Mouse (Mus musculus): ENCODE results near the gene Dtnbp1.

The Dtnbp1 gene

DNA sequence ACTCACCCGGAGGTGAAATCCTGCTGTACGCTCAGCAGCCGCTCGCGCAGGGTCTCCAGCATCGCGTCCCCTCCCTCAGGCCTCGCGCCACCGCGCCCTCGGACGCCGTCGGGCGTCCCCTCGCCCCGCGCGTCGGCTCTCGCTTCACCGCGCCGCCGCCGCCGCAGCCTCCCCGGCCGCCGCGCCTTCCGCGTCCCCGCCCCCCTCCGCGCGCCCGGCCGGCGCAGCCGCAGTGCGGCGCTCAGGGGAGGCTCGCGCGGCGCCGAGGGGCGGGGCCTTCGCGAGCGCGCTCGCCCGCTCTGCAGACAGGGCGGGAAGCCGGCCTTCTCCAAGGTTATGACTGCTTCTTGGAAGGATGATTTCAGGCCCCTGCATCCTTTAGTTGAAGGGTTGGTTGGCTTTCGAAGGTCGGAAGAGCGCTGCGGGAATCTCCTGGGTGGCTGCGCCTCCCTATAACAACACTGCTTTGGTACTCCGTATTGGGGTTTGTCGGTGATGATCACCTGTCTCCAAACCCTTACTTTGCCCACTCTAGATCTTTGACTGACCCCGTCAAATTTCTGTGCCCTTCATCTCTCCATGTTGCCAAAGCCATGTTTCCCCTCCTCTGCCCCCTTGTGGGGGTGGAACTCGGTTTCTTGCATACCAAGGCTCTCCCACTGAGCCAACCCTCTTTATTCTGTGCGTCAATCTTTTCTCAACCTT, at the start of gene Dtnbp1:
Gene Dtnbp1 (minus strand): TSS at position 237 of the 705 bp plus-strand sequence.
- peak; percentile 75 for DNase-seq

DNA sequence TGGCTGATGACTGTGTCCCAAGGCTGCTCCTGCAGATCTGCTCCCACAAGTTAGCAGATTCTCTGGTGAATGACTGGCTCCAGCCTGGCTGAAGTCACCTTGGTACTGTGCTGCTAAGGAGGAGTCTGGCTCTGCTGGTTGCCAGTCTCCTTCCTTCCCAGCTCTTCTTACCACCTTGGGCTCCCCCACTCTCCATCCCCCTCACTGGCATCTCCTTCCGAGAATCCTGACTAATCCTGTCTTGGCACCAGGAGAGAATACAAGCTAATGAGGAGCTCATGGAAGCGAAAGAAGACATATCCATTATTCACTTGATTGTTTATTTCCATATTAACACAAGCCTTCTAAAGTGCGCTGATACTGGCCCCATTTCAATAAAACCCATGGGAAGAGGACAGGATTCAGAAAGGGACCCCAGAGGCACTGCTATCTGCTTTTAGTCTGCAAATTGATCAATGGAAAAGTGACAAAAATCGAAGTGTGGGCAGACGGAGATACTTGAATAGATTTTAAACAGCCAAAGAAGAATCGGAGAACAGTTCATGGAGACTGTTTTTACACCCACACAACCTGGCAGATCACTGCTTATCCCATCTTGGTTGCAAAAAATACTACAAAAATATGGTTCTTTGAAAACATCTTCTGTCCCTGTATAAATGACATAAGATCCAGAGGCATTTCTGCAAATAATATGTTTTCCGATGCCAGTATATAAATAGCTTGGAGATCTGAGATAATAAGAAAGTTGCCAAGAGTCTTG, 47.5 kb upstream of the Dtnbp1 start:
- DNase-seq: peak; percentile 29

DNA sequence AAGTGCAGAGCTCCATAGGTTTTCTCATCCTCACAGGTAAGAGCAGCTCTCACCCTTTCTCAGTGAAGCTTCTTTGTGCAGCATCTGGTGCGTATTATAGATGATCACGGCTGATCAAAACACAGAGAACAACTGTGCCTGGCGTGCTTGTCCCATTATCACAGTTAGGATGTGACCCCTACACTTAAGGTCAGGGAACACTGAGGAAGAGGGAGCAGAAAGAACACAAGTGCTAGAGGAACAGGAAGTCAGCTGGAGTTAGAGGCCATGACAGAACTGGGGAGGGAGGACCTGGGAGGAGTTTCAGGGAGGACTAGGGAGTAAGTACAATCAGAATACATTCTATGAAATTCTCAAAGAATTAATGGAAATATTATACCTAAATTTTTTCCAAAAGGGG, 41.5 kb upstream of the Dtnbp1 start:
- DNase-seq: no peak

DNA sequence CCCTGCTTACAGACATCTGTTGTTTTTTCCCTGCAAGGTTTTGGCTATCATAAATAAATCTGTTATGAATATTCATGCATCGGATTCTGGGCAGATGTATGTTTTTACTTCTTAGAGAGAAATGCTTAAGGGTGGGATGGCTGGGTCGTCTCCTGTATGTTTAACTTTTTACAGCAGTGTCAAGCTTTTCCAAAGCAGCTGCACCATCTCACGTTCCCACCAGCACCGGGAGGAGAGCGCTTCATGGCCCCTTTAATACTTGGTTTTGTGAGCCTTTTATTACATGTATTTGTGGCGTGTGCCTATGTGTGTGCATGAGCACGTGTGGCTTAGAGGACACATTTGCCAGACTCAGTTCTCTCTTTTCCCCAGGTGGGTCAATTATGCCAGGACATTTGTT, 38.8 kb upstream of the Dtnbp1 start:
- no peak for DNase-seq

DNA sequence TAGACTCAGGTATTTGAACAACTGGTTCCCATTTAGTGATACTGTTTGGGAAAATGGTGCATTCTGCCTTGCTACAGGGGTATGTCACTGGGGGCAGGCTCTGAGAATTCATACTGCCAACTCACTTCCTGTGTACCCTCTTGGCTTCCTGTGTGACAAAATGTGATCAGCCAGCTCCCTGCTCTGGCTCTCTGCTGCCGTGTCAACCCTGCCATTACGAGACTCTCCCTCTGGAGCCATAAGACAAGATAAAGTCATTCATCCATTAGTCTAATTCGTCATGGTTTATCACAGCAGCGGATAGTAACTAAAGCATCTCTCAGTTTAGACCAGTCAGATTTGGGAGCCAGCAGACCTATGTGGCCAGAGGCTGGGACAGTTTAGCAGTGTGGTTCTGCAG, 38.2 kb upstream of the Dtnbp1 start:
- DNase-seq: no peak

DNA sequence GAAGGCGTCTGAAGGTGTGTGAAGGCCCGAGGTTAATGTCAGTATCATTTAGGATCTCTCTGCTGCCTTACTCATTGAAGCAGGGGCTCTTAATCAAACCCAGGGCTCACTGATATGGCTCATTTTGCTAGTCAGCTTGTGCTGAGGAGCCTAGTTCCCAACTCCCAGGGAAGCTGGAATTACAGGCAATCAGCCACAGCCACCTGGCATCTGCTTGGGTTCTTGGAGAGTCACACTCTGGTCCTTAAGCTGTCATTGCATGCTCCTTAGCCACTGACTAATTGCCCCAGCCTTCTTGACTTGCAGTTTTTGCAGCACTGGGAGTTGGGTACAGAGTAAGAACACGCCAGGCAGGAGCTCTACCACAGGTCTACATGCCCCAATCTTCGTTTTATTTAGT, 34.5 kb upstream of the Dtnbp1 start:
- no peak for DNase-seq

DNA sequence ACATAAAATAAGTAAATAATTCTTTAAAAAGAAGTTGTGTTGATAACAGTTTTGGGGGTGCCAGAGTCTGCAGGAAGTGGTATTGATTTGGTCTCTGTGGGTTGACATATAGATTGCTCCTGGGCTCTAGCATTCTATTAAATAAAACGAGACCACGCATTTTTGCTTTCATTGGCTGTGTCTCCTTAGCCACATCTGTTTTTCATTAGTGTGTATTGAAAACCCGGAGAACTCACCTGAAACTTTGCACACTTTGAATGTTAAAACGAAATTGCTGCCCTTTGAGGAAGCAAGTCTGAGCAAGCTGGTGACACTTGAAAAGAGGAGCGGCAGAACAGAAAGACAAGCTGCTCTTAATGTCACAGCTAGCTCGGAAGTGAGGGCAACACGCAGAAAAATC, 32.8 kb upstream of the Dtnbp1 start:
- no peak for DNase-seq

DNA sequence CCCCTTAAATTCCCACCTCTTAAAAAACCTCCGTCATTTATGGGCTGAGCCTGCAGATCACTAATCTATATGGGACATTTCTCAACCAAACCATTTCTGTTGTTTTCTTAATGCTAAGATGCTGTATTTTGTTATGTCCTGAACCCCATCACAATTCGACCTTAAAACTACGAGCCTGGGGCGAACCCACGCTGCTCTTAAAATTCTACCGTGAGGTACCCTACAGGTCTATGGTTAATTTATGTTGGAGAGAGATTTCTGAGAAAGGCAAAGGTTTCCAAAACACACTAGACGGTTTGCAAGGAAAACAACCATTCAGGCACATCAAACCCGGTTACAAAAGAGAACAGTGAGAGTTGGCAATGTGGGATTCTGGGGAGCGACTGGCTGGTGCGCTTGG, 31.4 kb upstream of the Dtnbp1 start:
- DNase-seq: no peak

DNA sequence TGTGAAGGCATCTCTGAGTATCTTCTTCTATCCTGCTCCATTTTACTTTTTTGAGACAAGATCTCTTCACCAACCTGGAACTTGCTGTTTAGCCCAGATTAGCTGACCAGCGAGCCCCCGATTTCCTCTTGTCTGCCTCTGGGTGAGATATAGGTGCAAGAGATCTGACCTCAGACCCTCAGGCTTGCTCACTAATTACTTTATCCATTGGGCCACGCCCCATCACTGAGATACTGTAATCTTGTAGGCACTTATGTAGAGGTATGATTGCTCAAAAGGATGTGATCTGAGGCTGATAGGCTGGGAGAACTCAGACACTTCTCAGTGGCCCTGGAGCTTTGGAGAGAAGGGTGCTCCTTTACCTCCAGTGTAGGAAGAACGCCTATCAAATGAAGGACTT, 30.5 kb upstream of the Dtnbp1 start:
- DNase-seq: no peak

DNA sequence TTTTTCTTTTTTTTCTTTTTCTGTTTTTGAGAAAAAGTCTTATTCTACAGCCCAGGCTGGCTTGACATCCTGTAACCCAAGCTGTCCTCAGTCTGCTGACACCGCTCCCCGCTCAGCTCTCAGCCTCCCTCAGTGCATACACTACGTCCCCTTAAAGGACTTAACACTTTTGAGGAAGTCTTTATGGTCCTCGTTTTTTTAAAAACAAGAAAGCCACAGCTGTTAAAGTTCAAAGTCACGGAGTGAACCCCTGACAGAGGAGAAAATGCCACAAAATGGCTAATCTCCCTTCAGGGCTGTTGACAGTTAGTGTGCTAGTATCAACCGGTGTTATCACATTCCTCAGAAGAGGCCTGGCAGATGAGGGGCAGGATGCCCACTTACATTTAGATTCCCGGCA, 29.8 kb upstream of the Dtnbp1 start:
- no peak for DNase-seq

DNA sequence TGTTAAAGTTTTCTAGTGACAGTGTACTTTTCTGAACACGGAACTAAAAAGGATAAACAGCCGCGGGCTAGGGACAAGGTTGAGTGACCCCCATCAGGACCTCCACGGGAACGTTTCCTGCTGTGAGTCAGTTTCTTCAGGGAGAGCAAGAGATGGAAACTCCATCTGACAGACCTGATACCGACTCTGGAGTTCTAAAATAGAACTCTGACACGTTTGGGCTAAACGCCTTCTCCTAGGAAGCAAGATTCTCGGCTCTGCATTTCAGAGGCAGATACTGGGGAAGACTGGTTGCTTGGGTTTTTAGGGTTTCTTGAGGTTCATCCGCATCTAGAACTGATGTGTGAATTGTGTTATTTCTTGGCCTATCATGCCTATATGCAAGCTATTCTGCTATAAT, 29.4 kb upstream of the Dtnbp1 start:
- DNase-seq: no peak

DNA sequence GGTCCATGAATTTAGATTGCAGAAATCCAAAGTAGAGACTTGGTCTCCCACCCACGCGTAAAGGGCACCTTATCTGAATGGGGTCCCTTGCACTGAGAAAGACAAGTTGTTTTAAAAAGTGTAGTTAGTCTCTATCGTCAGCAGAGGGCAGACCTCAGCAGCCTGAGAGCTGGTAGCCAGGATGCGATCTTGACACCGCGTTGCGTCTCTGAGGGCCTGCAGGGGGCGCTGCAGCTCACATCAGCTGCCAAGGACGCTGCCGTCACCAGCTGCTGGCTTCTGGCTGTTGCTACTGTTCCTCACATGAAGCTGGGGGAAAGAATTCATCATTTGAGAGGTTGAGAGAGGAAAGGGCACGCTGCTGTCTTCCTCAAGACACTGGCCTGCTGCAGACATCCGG, 28.9 kb upstream of the Dtnbp1 start:
- DNase-seq: peak; percentile 92

DNA sequence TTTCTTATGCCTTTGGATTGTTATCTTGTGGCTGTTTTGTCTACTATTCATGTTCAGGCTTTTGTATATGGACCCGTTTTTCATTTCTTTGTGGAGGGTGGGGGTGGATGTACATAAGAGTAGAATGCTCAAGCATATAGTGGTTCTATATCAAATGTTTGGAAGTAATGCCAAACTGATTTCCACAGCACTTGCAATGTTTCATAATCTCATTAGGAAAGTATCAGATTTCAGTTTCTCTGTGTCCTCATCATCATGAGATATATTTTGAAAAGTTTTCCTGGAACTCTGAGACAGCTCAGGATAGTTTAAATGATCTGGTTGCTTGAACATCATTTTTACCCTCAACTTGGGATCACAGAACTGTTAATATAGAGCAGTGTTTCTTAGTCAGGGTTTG, 27.8 kb upstream of the Dtnbp1 start:
- DNase-seq: no peak

DNA sequence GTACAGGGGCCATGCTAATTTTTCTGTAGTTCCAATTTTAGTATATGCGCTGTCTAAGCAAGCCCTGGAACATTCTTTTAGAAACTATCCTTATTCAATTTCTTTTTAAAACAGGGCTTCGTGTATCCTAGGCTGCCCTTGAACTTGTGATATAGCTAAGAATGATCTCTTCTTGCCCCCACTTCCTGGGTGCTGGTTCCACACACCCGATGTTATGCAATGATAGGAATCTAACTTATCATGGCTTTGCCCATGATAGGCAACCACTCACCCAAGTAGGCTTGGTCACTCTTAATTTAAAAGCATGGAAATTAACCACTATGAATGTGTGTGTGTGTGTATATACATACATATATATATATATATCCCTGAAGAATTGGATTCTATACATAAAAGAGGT, 24.3 kb upstream of the Dtnbp1 start:
- DNase-seq: no peak

DNA sequence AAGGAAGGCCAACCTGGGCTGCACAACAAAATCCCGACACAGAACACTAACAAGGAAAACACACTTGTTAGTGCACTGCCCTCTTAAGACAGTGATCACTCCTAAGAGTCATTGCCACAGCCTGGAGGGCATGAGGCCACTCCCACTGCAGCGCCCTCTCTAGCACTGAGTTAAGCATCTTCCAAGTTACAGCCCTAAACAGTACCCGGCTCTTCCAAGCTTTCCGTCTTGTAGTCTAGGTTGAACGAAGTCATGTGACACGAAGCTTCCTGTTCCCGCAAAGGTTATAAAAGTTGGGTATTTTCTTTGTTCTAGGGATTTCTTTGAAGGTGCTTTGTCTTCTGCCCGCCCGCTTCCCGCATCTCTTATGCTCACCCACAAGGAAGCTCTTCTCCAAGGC, 22.9 kb upstream of the Dtnbp1 start:
- no peak for DNase-seq

DNA sequence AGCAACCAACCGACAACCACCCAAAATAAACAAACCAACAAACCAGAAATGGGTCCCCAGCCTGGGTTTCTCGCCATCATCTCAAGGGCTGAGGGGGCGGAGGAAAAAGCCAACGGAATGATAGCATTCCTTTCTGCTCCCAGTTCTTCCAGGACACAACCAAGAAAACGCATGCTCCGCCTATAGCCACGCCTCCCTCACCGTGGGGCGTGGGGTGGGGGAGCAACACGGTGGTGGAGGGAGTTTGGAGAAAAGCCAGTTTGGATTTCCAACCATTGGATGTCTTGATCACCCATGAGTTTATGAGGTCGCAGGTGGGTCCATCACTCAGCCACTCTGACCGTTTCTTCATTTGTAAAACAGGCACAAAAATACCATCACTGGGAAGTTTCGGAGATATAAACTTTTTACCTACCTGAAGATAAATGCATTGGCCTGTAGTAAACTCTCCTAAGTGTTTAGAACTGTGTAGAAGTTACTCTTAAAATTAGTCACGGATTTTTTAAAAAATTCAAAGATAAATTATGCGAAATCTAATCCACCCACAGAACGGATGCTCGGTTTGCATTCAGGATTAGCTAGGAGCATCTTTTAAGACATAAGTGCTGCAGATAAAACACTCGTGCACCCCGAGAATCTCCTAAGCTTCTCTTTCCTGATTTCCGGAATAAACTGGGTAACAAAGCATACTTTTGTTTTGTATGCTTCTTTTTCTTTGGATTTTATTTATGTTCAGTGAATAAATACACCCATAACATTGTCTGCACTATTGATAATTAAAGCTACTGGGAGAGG, 21.6 kb upstream of the Dtnbp1 start:
- no peak for DNase-seq

DNA sequence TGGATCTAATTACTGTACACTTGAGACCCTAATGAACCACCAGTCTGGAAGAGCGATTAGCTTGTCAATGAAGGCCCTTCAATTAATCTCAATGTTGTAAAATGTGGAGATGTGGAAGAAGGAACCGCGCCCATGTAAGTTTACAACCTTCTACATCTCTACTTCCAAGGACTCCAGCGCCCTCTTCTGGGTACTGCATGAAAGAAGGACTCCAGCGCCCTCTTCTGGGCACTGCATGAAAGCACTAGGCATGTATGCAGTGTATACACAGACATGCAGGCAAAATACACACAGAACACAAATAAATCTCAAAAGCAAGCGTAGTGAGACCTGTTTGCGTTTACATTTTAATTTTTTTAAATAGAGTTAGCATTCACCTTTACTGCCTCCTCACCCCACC, 6.2 kb upstream of the Dtnbp1 start:
- peak; percentile 40 for DNase-seq

DNA sequence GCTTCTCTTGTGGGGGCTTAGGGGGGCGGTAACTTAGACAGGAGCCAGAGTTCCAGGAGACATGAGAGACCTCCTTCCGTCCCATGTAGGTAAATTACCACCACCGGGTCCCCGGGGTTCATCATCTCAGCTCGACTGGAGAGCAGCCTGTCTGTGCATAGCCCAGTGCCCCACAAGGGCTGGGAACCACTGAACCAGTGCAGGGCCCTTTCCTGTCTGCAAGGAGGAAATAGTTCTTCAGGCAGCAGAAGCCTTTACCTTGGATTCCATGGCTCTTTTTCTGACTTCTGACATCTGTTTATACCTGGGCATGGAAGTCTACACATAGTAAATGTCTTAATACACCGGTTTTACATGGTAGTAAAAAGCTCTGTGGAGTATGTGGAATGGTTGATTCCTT, 5.8 kb upstream of the Dtnbp1 start:
- no peak for DNase-seq

DNA sequence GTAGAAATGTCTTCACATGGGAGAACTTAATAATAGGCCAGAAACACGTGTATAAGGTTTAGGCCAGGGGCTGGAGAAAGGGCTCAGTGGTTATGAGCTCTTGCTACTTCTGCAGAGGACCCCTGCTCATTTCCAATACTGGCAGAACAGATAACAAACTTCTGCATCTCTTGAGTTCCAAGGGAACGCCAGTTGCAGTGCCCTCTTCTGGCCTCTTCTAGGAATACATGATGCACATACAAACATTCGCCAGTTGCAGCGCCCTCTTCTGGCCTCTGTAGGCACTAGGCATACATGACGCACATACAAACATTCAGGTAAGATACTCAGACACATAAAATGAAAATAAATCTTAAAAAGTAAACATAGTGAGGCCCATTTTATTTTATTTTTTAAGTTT, 4.5 kb upstream of the Dtnbp1 start:
- DNase-seq: no peak

DNA sequence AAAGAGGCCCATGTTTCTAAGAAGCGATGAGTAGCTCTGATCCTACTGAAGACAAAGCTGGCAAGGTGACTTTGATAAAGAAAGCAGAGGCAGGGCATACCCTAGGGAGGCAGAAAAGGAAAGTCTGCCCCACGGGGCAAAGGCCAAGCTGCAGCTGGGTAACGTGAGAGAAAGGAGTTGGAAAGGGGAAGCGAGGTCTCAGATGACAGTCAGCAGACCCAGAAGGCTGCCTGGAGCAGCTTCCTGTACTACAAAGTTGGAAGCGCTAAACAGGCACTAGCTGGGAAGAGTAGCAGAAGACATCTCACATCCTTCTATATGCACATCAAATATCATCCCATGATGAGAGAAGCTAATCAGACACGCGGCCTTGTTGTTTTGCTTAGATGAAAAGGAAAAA, 3.9 kb upstream of the Dtnbp1 start:
- no peak for DNase-seq

DNA sequence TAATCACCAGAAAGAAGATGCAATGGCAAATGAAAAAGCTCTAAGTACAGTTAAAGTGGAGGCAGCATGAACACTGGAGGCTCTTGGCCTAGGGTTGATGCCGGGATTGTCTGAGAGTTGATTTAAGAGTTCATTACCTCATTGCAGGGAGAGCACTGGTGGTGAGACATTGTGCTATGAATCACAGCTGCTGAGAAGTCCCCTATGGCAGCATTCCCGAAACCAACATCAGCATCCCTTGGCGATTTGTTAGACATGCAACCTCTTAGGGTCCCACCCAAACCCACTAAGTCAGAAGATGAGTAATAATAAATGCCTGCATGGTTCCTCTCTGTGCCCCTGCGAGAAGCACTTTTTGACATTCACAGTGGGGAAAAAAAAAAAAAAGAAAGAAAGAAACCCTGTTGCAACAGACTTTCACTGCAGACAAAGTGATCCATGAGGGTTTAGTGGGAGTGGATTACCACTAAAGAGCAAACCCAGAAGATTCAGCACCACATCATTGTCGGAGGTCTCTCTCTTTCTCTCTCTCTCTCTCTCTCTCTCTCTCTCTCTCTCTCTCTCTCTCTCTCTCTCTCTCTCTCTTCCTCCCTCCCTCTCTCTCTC, 3.1 kb upstream of the Dtnbp1 start:
- no peak for DNase-seq

DNA sequence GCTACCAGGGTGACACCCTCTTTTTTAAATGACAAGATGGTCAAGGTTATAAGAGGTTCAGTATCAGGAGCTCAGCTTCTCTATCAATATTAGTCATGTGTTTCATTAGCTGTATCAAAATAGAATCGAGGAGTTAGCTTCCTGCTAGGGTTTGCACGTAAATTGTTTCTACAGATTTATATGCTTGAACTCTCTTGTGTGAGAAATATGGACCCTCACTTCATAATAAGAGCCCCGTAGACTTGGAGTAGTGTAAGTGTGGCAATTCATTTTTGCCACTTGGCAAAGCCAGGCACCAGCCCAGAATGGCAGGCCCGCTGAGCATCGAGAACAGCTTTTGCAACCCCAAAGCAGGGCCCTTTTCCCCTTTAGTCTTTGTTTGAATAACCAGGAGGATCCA, 1.1 kb upstream of the Dtnbp1 start:
- DNase-seq: no peak

DNA sequence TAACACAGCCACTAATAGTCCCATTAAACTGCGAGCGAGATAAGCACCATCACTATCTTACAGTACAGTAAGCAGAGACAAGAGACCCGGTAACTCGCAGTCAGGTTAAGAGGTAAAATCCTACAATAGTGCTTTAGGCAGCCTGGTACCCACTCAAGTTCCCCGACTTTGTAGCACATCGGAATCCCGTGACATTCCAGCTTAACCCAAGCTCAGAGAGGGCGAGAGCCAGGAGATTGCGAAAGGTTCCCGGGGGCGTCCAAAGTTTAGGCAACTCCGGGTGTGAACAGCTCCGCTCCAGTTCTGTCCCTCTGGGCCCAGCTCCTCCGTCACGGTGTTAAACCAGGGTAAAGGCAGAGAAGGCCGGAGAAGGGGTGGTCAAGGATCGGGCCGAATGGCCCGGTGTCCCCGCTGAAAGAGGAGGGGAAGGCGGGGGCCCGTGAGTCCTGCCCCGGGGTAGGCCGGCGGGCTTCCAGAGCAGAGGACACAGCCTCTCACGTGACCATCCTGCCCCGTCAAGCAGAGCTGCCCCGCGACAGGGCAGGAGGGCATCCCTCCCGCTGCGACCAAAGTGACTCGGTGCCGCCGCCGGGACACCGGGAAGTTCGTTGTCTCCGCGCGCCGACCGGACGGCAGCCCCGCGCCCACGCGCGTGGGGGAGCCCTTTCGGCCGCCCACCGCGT, 578 bp downstream of the Dtnbp1 start:
- DNase-seq: peak; percentile 17

Data from right cerebral cortex, postnatal 14 days (tissue).